Mouse (Mus musculus) midbrain, embryonic 14.5 days (tissue): ENCODE data around the gene Brap. TPM values are rescaled to one million over a fixed set of nuclear protein-coding genes. Genes with fewer than 3 reads are reported as not detected.
"Not testable (repeated sequence)": the region's sequence is repeated elsewhere in the genome, so short reads cannot be mapped to it uniquely, and the experiment has no call there.

Experiments used
- ATAC-seq: fragments of 200-750 bp; cut with Nextera tagmentation; 2 replicates; pipeline ENCODE4 v1.8.0; 2017; ENCODE audit warnings: moderate number of reproducible peaks, moderate library complexity; ENCODE audit not compliant: low FRiP score, low TSS enrichment
- DNase-seq: peaks from one replicate; pipeline ENCODE4 v3.0.0-alpha.2; 2015
- H3K27ac ChIP-seq: fragments of 300-500 bp; sonication (generic); replicated peaks from 2 replicates; pipeline ENCODE4 v1.5.1; 2014; ENCODE audit warnings: mild to moderate bottlenecking, low read depth, low read length, moderate library complexity
- H3K27me3 ChIP-seq: fragments of 300-500 bp; sonication (generic); 2 replicates; pipeline ENCODE4 v1.6.1; 2014; ENCODE audit warnings: low read length, control low read depth, mixed read lengths; ENCODE audit not compliant: control insufficient read depth, insufficient read depth
- H3K36me3 ChIP-seq: fragments of 300-500 bp; sonication (generic); 2 replicates; pipeline ENCODE4 v1.6.1; 2014; ENCODE audit warnings: low read length, control low read depth; ENCODE audit not compliant: control insufficient read depth, insufficient read depth
- H3K4me1 ChIP-seq: fragments of 300-500 bp; sonication (generic); 2 replicates; pipeline ENCODE4 v1.6.1; 2014; ENCODE audit warnings: mild to moderate bottlenecking, antibody characterized with exemption, low read length, control low read depth; ENCODE audit not compliant: control insufficient read depth, insufficient read depth
- H3K4me2 ChIP-seq: fragments of 300-500 bp; sonication (generic); 2 replicates; pipeline ENCODE4 v1.6.1; 2014; ENCODE audit warnings: mild to moderate bottlenecking, low read length, moderate library complexity
- H3K4me3 ChIP-seq: fragments of 300-500 bp; sonication (generic); replicated peaks from 2 replicates; pipeline ENCODE4 v1.5.1; 2014; ENCODE audit warnings: low read depth, low read length
- H3K9ac ChIP-seq: fragments of 300-500 bp; sonication (generic); replicated peaks from 2 replicates; pipeline ENCODE4 v1.6.1; 2014; ENCODE audit warnings: mild to moderate bottlenecking, low read length, moderate library complexity
- H3K9me3 ChIP-seq: fragments of 300-500 bp; sonication (generic); 2 replicates; pipeline ENCODE4 v1.6.1; 2016; ENCODE audit warnings: low read length, control low read depth, mixed read lengths; ENCODE audit not compliant: control insufficient read depth
- WGBS: fragments of 180-500 bp; shearing (Covaris S2); extraction: QIAGEN DNeasy Blood & Tissue Kit; methylation state at CpG from one replicate; pipeline ENCODE4 v1.1.7; 2014; 5-methylcytosine and 5-hydroxymethylcytosine counted together
- polyA plus RNA-seq: library from polyadenylated mRNA; unstranded; fragments of >200 nt; fragmentation: Nextera tagmentation; extraction: Ambion mirVana; gene quantifications from 2 replicates; pipeline ENCODE4 v1.2.1, GENCODE M21; 2014

Gene Brap
- polyA plus RNA-seq, 1 experiment from 2014 or later = 47.6 TPM

DNA sequence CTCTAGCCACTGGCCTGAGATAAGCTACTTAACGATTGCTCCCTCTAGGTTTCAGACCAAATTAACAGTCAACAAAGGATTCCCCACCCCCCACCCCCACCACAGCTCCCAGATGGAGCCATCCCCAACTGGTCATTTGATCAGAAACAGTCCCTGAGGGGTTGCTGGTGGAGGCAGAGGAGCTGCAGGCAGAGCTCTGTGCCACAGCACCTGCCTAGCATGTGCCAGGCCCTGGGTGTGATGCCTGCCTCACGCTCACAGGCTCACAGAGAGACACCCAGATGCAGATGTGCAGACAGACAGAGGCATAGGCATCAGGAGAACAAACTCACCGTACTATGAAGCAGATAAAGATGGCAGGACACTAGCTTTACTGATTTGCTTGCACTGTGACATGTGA is 27.6 kb upstream of the Brap start:
- Histone ChIP-seq H3K4me3 (no peak overlapping the region), H3K36me3 (no peaks in the 10 kb centered on the region), H3K27me3 (no peaks in the 10 kb centered on the region), H3K4me2 (no peak overlapping the region), H3K9me3 (no peaks in the 10 kb centered on the region), H3K27ac (no peak overlapping the region), H3K9ac (no peak overlapping the region), H3K4me1 (0 out of 2 replicates have a peak, but pooled peaks cover 3% of the 10 kb centered on the region)
- ATAC-seq = no peak
- DNase-seq = no peak
- WGBS = 29% methylated on average over 3 of the region's 3 CpGs

- H3K9ac ChIP-seq = no peak overlapping the region
- no peaks in the 10 kb centered on the region for H3K36me3 ChIP-seq
- WGBS = 92% methylated on average over 5 of the region's 5 CpGs
- DNase-seq (no peak), ATAC-seq (no peak)
- H3K4me2 ChIP-seq = no peak overlapping the region
- H3K9me3 ChIP-seq = no peaks in the 10 kb centered on the region
- no peaks in the 10 kb centered on the region for H3K27me3 ChIP-seq
- no peak overlapping the region for H3K27ac ChIP-seq
- H3K4me1 ChIP-seq = 0 out of 2 replicates have a peak, but pooled peaks cover 3% of the 10 kb centered on the region
- H3K4me3 ChIP-seq = no peak overlapping the region
Measured at GRCm38 (mm10) chr5:121634668-121635067, 25.7 kb upstream of the Brap start.

- Histone ChIP-seq H3K9me3 (no peaks in the 10 kb centered on the region), H3K27me3 (no peaks in the 10 kb centered on the region), H3K4me3 (no peak overlapping the region), H3K4me2 (no peak overlapping the region), H3K27ac (no peak overlapping the region), H3K9ac (no peak overlapping the region), H3K4me1 (0 out of 2 replicates have a peak, but pooled peaks cover 3% of the 10 kb centered on the region), H3K36me3 (no peaks in the 10 kb centered on the region)
- 87% methylated on average over 6 of the region's 6 CpGs for WGBS
- ATAC-seq = no peak
- no peak for DNase-seq
Measured at GRCm38 (mm10) chr5:121637296-121637695, 23.1 kb upstream of the Brap start.

- WGBS = 94% methylated on average over 9 of the region's 9 CpGs
- DNase-seq = no peak
- Histone ChIP-seq H3K27me3 (no peaks in the 10 kb centered on the region), H3K4me2 (no peak overlapping the region), H3K4me1 (no peaks in the 10 kb centered on the region), H3K9me3 (no peaks in the 10 kb centered on the region), H3K27ac (no peak overlapping the region), H3K36me3 (no peaks in the 10 kb centered on the region), H3K4me3 (no peak overlapping the region), H3K9ac (no peak overlapping the region)
- ATAC-seq = no peak
Measured at GRCm38 (mm10) chr5:121639601-121640000, 20.8 kb upstream of the Brap start.

DNA sequence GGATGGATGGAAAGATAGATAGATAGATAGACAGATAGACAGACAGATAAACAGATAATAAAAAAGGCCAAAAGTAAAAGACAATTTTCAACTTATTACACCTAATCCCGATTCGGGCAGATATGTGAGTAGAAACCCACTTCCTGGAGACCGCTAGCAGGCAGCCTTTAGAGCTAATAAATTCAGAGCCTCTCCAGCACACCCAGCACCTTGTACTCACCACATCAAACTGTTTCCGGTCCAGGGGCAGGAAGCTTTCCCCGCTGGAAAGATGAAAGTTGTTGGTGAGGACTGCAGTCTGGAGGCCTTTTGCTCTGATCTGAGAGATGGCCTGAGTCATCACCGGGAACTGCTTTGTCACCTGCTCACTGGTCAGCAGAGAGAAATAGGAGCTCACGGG is 11.2 kb upstream of the Brap start:
- Histone ChIP-seq H3K9me3 (no peaks in the 10 kb centered on the region), H3K27ac (no peak overlapping the region), H3K36me3 (no peaks in the 10 kb centered on the region), H3K9ac (no peak overlapping the region), H3K27me3 (no peaks in the 10 kb centered on the region), H3K4me3 (no peak overlapping the region), H3K4me2 (no peak overlapping the region), H3K4me1 (no peaks in the 10 kb centered on the region)
- DNase-seq = no peak
- ATAC-seq = no peak
- 89% methylated on average over 7 of the region's 7 CpGs for WGBS

- Histone ChIP-seq H3K4me1 (no peaks in the 10 kb centered on the region; the same call in 1 of the 2 replicates), H3K9ac (no peak overlapping the region), H3K4me2 (no peak overlapping the region), H3K36me3 (no peaks in the 10 kb centered on the region), H3K4me3 (no peak overlapping the region), H3K9me3 (no peaks in the 10 kb centered on the region), H3K27me3 (no peaks in the 10 kb centered on the region), H3K27ac (no peak overlapping the region)
- ATAC-seq = no peak
- DNase-seq = no peak
- 80% methylated on average over 4 of the region's 4 CpGs for WGBS
Measured at GRCm38 (mm10) chr5:121654526-121654925, 5.8 kb upstream of the Brap start.

DNA sequence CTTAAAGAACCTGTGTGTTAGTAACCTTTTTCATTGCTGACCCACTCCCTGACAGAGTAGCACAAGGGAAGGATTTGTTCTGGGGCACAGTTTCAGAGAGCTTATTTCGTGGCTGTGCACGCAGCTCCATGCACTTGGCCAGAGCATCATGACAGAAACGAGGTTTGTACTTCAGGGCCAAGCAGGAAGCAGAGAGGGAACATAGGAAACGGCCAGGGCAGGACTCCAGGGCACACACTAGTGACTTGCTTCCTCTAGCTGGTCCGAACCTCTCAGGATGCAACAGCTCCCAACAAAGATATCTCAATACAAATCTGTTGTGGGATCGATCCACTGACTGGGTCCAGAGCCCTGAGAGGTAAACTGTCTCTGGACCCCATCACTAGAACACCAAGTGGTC is 3.5 kb upstream of the Brap start:
- H3K4me2 ChIP-seq, H3K4me1 ChIP-seq, H3K36me3 ChIP-seq, H3K27me3 ChIP-seq, ATAC-seq, H3K9me3 ChIP-seq, H3K27ac ChIP-seq, DNase-seq, H3K9ac ChIP-seq, H3K4me3 ChIP-seq: not testable (repeated sequence)
- WGBS = 83% methylated on average over 6 of the region's 6 CpGs

- H3K9me3 ChIP-seq, H3K9ac ChIP-seq, DNase-seq, H3K4me2 ChIP-seq, H3K36me3 ChIP-seq, H3K4me3 ChIP-seq, H3K27me3 ChIP-seq, H3K27ac ChIP-seq, ATAC-seq: not testable (repeated sequence)
- 77% methylated on average over 6 of the region's 6 CpGs for WGBS
- H3K4me1 ChIP-seq = peaks cover 12% of the 10 kb centered on the region
Measured at GRCm38 (mm10) chr5:121657656-121658055, 2.7 kb upstream of the Brap start.

DNA sequence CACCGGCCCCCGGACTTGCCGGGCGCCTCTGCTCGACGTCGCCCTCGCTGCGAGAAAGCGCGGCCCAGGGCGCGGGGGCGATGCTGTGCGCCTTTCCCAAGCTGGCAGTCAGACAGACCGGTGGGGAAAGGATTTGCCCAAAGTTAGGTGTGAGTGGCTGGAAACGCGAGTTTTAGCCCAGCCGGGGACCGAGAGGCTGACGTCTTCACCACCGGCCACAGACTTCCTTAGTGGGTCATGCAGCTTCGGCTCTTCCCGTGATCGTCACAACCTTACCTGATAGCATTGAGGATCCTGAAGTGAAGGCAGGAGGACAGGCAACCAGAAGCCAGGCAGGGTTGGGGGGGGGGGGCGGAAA is 513 bp downstream of the Brap start:
- Histone ChIP-seq H3K4me1 (peaks cover 12% of the 10 kb centered on the region), H3K9ac (peak overlapping the region; percentile 84), H3K36me3 (peaks cover 34% of the 10 kb centered on the region), H3K9me3 (no peaks in the 10 kb centered on the region), H3K4me3 (peak overlapping the region; percentile 98), H3K27me3 (no peaks in the 10 kb centered on the region), H3K27ac (peak overlapping the region; percentile 74), H3K4me2 (peak overlapping the region; percentile 81)
- peak; percentile 28 for DNase-seq
- ATAC-seq = 0 out of 2 replicates have a peak, but pooled peaks have one; percentile 27
- 2% methylated on average over 26 of the region's 26 CpGs for WGBS
